Mouse (Mus musculus): ENCODE measurements at regions not wholly inside any gene's neighbourhood (a gene's known extent, or its start where the extent isn't known, plus 50 kb on each side); places are given as distances from the start of the nearest gene placed in this dataset.
A peak's percentile ranks its signal among the peaks of the same experiment; 100 is the strongest.
"Not testable (repeated sequence)": the region's sequence is repeated elsewhere in the genome, so short reads cannot be mapped to it uniquely, and the experiment has no call there.

- Histone ChIP-seq H3K27me3 (replicated peaks) (no peaks in the 10 kb centered on the region), H3K9me3 (replicated peaks; ENCODE audit: low read length) (no peaks in the 10 kb centered on the region), H3K36me3 (replicated peaks in 1 of 2; ENCODE audit: control insufficient read depth in 1 of 2, insufficient read depth in 1 of 2, low read length in 1 of 2) (no peaks in the 10 kb centered on the region), H3K4me1 (ENCODE audit: control insufficient read depth in 1 of 2, insufficient read depth in 2 of 2) (no peaks in the 10 kb centered on the region), H3K9ac (ENCODE audit: insufficient read depth, low read depth) (no peak overlapping the region), H3K4me3 (replicated peaks in 1 of 3; ENCODE audit: low read depth in 2 of 3, low read length in 2 of 3, poor library complexity in 1 of 3) (no peak overlapping the region), H3K4me2 (ENCODE audit: insufficient read depth, low read depth, poor library complexity, severe bottlenecking) (no peak overlapping the region), H3K27ac (ENCODE audit: insufficient read depth, low read depth) (no peak overlapping the region), H3K79me2 (replicated peaks; ENCODE audit: control insufficient read depth, extremely low read depth, insufficient read depth, poor library complexity, severe bottlenecking) (no peaks in the 10 kb centered on the region)
- dilution Hi-C loops (cut with MboI; ENCODE audit: extremely low pct_ligation_motif_present, extremely low pct_unique_long_range_greater_than_20kb, low sequenced_read_pairs) = no loop called here
- DNase-seq (ENCODE audit: extremely low read depth) = no peak
- in situ Hi-C loops (cut with MboI; ENCODE audit: low pct_ligation_motif_present, low pct_unique_long_range_greater_than_20kb, low sequenced_read_pairs) = no loop called here
- TF ChIP-seq POLR2AphosphoS2 (IDR thresholded peaks at IDR 0.05; ENCODE audit: low read depth, low read length) (no peak), BHLHE40 (IDR thresholded peaks at IDR 0.05; ENCODE audit: low read depth, low read length) (no peak), CHD2 (IDR thresholded peaks at IDR 0.05; ENCODE audit: low read length) (no peak), E2F4 (IDR thresholded peaks at IDR 0.05; ENCODE audit: insufficient replicate concordance, low read depth, low read length) (no peak), SMC3 (IDR thresholded peaks at IDR 0.05; ENCODE audit: low read depth, low read length) (no peak), UBTF (IDR thresholded peaks at IDR 0.05; ENCODE audit: low read depth, low read length) (no peak), JUND (conservative IDR thresholded peaks at IDR 0.05; ENCODE audit: low read depth, low read length) (no peak), IRF4 (IDR thresholded peaks at IDR 0.05; ENCODE audit: low read depth, low read length) (no peak), MAX (IDR thresholded peaks at IDR 0.05; ENCODE audit: low read length) (no peak), TBP (conservative IDR thresholded peaks at IDR 0.05; ENCODE audit: low read depth, low read length) (no peak), POLR2A (IDR thresholded peaks at IDR 0.05; ENCODE audit: low read depth, low read length) (no peak)
Measured at GRCm38 (mm10) chr6:53199474-53199873, 87.6 kb upstream of the Creb5 start.

GRCm38 (mm10) chr6:53182131-53182530 lies 104.9 kb upstream of the Creb5 start:
- H3K36me3 ChIP-seq (replicated peaks in 1 of 2; ENCODE audit: control insufficient read depth in 1 of 2, insufficient read depth in 1 of 2, low read length in 1 of 2); H3K9me3 ChIP-seq (replicated peaks; ENCODE audit: low read length); H3K4me1 ChIP-seq (ENCODE audit: control insufficient read depth in 1 of 2, insufficient read depth in 2 of 2); H3K4me3 ChIP-seq (replicated peaks in 1 of 3; ENCODE audit: low read depth in 2 of 3, low read length in 2 of 3, poor library complexity in 1 of 3); dilution Hi-C loops (cut with MboI; ENCODE audit: extremely low pct_ligation_motif_present, extremely low pct_unique_long_range_greater_than_20kb, low sequenced_read_pairs); H3K79me2 ChIP-seq (replicated peaks; ENCODE audit: control insufficient read depth, extremely low read depth, insufficient read depth, poor library complexity, severe bottlenecking); H3K4me2 ChIP-seq (ENCODE audit: insufficient read depth, low read depth, poor library complexity, severe bottlenecking); H3K9ac ChIP-seq (ENCODE audit: insufficient read depth, low read depth); H3K27ac ChIP-seq (ENCODE audit: insufficient read depth, low read depth); in situ Hi-C loops (cut with MboI; ENCODE audit: low pct_ligation_motif_present, low pct_unique_long_range_greater_than_20kb, low sequenced_read_pairs); H3K27me3 ChIP-seq (replicated peaks); DNase-seq (ENCODE audit: extremely low read depth): not testable (repeated sequence)

- dilution Hi-C loops (cut with MboI; ENCODE audit: extremely low pct_ligation_motif_present, extremely low pct_unique_long_range_greater_than_20kb, low sequenced_read_pairs) (no loop called here), in situ Hi-C loops (cut with MboI; ENCODE audit: low pct_ligation_motif_present, low pct_unique_long_range_greater_than_20kb, low sequenced_read_pairs) (no loop called here)
- DNase-seq (ENCODE audit: extremely low read depth) = no peak
- no peaks in the 10 kb centered on the region for H3K79me2 ChIP-seq (replicated peaks; ENCODE audit: control insufficient read depth, extremely low read depth, insufficient read depth, poor library complexity, severe bottlenecking)
- H3K36me3 ChIP-seq (replicated peaks in 1 of 2; ENCODE audit: control insufficient read depth in 1 of 2, insufficient read depth in 1 of 2, low read length in 1 of 2) = no peaks in the 10 kb centered on the region
- TF ChIP-seq MXI1 (IDR thresholded peaks at IDR 0.05; ENCODE audit: low read depth, low read length) (no peak), CTCF (conservative IDR thresholded peaks at IDR 0.05 in 1 of 2, IDR thresholded peaks at IDR 0.05 in 1 of 2; ENCODE audit: low read depth in 2 of 2, low read length in 2 of 2) (0 out of 4 replicates have a peak, but pooled peaks of 1 of the 2 experiments have one; percentile 17)
- H3K9ac ChIP-seq (ENCODE audit: insufficient read depth, low read depth) = no peak overlapping the region
- H3K4me2 ChIP-seq (ENCODE audit: insufficient read depth, low read depth, poor library complexity, severe bottlenecking) = no peak overlapping the region
- H3K9me3 ChIP-seq (replicated peaks; ENCODE audit: low read length) = peaks cover 3% of the 10 kb centered on the region
- H3K4me1 ChIP-seq (ENCODE audit: control insufficient read depth in 1 of 2, insufficient read depth in 2 of 2) = peaks cover 0 to 9% of the 10 kb centered on the region in 2 experiments; a peak in 3 of 4 replicates
- H3K4me3 ChIP-seq (replicated peaks in 1 of 3; ENCODE audit: low read depth in 2 of 3, low read length in 2 of 3, poor library complexity in 1 of 3) = no peak overlapping the region
- no peaks in the 10 kb centered on the region for H3K27me3 ChIP-seq (replicated peaks)
- no peak overlapping the region for H3K27ac ChIP-seq (ENCODE audit: insufficient read depth, low read depth)
Measured at GRCm38 (mm10) chr6:53164423-53164841, 96.0 kb upstream of the Jazf1 start.

Measured in CH12.LX (cell line).